Mouse (Mus musculus) kidney, adult 10 weeks (tissue): ENCODE data around the gene Gm29133. TPM values are rescaled to one million over a fixed set of nuclear protein-coding genes. Genes with fewer than 3 reads are reported as not detected.

ENCODE experiments used
- polyA plus RNA-seq: library from polyadenylated mRNA; stranded (reverse); fragments of 350-450 nt; fragmentation: Illumina TruSeq; extraction: RNeasy Lipid Tissue Mini Kit (QIAGEN cat#74804); gene quantifications from one replicate; pipeline ENCODE4 v1.2.3, GENCODE M21; 2014; ENCODE audit warnings: low read depth, low replicate concordance

Gene Gm29133
- not detected for polyA plus RNA-seq

DNA sequence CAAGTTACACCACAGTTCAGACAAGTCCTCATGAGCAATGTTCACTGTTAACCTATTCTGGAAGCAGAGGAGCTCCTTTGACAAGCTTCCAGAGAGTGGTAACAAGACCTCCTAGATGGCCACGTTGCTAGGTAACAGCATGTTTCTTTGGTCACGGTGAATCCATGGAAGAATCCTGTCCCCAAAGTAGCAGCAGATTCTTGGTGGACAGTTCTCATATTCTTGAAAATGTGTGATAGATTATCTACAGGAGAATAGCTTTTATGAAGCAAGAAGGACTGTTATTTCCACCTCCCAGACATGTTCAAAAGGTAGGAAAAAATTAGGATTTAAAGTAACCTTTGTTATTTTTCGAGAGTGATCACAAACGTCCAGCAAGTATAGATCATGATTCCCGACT, at the start of gene Gm29133:
Gm29133 (plus strand) TSS at position 301 of the 400 bp plus-strand sequence.

Other genes with a start within 250 kb of the Gm29133 start
- 209 TPM for gene Pdcd10, start 191.3 kb upstream of the Gm29133 start, polyA plus RNA-seq
- gene Serpini1, start 190.7 kb upstream of the Gm29133 start, polyA plus RNA-seq = 6.5 TPM
- 60.9 TPM for gene Golim4, start 208.8 kb downstream of the Gm29133 start, polyA plus RNA-seq